Mouse (Mus musculus): ENCODE measurements around the gene Arhgap6. TPM values are rescaled to one million over a fixed set of nuclear protein-coding genes. Genes with fewer than 3 reads are reported as not detected.
A peak's percentile ranks its signal among the peaks of the same experiment; 100 is the strongest.

The Arhgap6 gene
- polyA plus RNA-seq (2015; fragmentation: Nextera tagmentation; extraction: Ambion mirVana) = 0.46 and 1.2 TPM in 2 replicates

DNA sequence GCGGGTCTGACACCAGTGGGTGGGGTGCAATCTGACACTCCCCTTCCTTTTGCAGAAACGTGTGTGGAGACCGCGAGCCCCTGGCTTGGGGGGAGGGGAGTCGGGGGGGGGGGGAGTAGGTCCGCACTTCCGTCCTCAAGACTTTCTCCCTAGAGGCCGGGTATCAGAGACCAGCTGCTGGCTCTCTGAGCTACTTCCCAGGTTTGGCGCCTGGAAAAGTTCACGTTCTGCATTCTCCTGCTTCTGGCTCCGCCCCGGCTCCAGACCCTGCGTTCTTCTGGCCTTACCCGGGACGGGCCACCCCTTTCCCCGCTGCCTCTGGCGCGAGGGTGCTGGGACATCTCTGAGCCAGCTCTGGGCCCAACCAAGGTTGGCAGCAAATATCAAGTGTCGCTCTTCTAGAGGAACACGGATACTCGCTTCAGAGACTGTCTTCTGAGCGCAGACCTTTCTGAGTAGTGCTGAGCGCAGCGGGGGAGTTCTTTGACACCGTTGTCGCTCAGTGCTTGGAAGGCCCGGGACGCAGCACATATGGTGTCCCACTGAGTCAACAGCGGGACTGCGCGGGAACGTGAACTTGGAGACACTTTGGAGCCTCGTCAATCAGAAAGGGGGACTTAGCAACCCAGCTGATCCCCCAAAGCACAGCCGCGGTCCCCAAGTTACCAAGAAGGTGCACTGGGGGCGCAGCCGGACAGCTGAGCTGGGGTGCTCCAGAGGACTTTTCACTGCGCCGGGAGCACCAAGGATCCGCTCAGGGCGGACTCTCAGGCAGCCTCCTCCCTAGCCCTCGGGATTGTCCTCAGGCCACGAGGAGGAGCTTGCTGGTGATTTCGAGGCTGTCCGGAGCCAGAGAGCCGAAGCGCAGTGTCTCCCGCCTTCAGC lies at the start of gene Arhgap6:
TSS of gene Arhgap6 (plus strand) at position 126 of the 885 bp plus-strand sequence.
- H3K4me2 ChIP-seq (ENCODE audit: low read length) = peak within 1 kb of the TSS; percentile 80
- 17% methylated on average over 47 of the region's 48 CpGs for WGBS
- H3K4me3 ChIP-seq (replicated peaks; ENCODE audit: low read length) = peak within 1 kb of the TSS; percentile 44
- H3K27me3 ChIP-seq (replicated peaks; ENCODE audit: control insufficient read depth, insufficient read depth, low read length) = peaks cover 11% of the 10 kb centered on the region; the same call in 1 of the 2 replicates
- H3K9ac ChIP-seq (replicated peaks; ENCODE audit: low read depth, low read length) = no peak within 1 kb of the TSS
- H3K9me3 ChIP-seq (ENCODE audit: control insufficient read depth, low read length) = no peaks in the 10 kb centered on the region
- H3K27ac ChIP-seq (ENCODE audit: low read length) = no peak within 1 kb of the TSS
- H3K36me3 ChIP-seq (ENCODE audit: control insufficient read depth, insufficient read depth) = no peaks in the 10 kb centered on the region
- H3K4me1 ChIP-seq (replicated peaks; ENCODE audit: control insufficient read depth, insufficient read depth, low read length) = peaks cover 7% of the 10 kb centered on the region; the same call in 1 of the 2 replicates
- ATAC-seq = peak; percentile 57

DNA sequence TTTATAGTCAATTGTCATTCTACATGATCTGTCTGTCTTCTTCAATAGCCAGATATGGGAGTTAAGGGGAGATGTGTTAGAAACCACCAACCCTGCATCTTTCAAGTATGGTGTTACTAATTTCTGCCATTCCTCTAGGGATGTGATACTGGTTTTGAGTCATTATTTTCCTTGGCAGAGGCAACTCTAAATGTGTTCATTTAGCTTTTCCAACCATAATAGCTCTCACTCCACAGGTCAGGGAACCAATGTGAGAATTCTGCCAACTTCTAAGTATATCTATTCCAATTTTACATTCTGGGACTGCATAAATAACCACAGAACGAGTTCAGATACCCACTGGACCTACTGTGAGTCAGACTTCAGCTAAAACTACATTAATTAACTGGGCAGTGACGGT lies 47.9 kb upstream of the Arhgap6 start:
- WGBS = 46% methylated on average over 2 of the region's 2 CpGs
- H3K9ac ChIP-seq (replicated peaks; ENCODE audit: low read depth, low read length) = no peak overlapping the region
- H3K4me2 ChIP-seq (ENCODE audit: low read length) = no peak overlapping the region
- no peaks in the 10 kb centered on the region for H3K9me3 ChIP-seq (ENCODE audit: control insufficient read depth, low read length)
- no peaks in the 10 kb centered on the region for H3K36me3 ChIP-seq (ENCODE audit: control insufficient read depth, insufficient read depth)
- H3K27me3 ChIP-seq (replicated peaks; ENCODE audit: control insufficient read depth, insufficient read depth, low read length) = no peaks in the 10 kb centered on the region
- no peaks in the 10 kb centered on the region for H3K4me1 ChIP-seq (replicated peaks; ENCODE audit: control insufficient read depth, insufficient read depth, low read length)
- H3K27ac ChIP-seq (ENCODE audit: low read length) = no peak overlapping the region
- no peak overlapping the region for H3K4me3 ChIP-seq (replicated peaks; ENCODE audit: low read length)
- no peak for ATAC-seq

DNA sequence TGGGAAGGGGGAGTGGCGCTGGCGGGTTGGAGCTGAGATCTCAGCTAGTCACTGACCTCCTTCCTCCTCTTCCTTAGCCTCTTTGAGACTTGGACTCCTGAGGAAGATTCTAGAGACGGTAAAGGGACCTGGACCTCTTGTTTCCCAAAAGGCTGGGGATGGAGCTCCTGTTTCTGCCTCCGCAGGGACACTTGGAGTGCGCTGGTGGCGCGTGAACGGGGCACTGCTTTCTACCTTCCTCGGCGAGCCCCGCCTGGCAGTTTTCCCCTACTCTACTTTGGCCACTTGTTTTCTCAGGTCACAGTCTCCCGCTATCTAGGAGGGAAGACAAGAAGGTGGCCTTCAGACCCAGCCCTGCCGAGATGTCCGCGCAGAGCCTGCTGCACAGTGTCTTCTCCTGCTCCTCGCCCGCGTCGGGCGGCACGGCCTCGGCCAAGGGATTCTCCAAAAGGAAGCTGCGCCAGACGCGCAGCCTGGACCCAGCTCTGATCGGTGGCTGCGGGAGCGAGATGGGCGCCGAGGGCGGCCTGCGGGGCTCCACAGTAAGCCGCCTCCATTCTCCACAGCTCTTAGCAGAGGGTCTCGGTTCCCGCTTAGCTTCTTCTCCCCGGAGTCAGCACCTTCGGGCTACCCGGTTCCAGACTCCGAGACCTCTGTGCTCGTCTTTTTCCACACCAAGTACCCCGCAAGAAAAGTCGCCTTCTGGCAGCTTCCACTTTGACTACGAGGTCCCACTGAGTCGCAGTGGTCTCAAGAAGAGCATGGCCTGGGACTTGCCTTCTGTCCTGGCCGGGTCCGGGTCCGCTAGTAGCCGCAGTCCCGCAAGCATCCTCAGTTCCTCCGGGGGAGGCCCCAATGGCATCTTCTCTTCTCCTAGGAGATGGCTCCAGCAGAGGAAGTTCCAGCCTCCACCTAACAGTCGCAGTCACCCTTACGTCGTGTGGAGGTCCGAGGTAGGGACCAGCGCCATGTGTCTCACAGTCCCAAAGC lies 1.3 kb downstream of the Arhgap6 start:
- 17% methylated on average over 55 of the region's 55 CpGs for WGBS
- H3K4me3 ChIP-seq (replicated peaks; ENCODE audit: low read length) = peak overlapping the region; percentile 44
- 0 out of 2 replicates have a peak overlapping the region, but pooled peaks have one; percentile 37 for H3K9ac ChIP-seq (replicated peaks; ENCODE audit: low read depth, low read length)
- ATAC-seq = peak; percentile 66; the same call in 1 of the 2 replicates
- H3K4me2 ChIP-seq (ENCODE audit: low read length) = peak overlapping the region; percentile 80
- no peaks in the 10 kb centered on the region for H3K9me3 ChIP-seq (ENCODE audit: control insufficient read depth, low read length)
- H3K27ac ChIP-seq (ENCODE audit: low read length) = no peak overlapping the region
- H3K27me3 ChIP-seq (replicated peaks; ENCODE audit: control insufficient read depth, insufficient read depth, low read length) = peaks cover 11% of the 10 kb centered on the region; the same call in 1 of the 2 replicates
- peaks cover 7% of the 10 kb centered on the region; the same call in 1 of the 2 replicates for H3K4me1 ChIP-seq (replicated peaks; ENCODE audit: control insufficient read depth, insufficient read depth, low read length)
- no peaks in the 10 kb centered on the region for H3K36me3 ChIP-seq (ENCODE audit: control insufficient read depth, insufficient read depth)

DNA sequence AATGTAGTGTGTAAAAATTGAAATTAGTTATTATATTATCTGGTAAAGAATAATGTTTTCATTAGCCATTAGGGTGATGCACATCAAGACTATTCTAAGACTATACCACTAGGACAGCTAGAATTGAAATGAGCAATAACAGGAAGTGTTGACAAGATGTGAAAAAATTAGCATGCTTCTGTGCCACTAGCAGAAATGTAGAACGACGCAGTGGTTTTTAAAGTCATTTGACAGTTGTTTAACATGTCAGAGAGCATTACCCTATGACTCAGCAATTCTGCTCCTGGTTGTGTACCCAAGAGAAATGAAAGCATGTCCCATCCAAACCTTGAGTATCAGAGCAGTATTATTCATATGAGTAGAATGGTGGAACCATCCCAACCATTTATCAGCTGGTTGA lies 9.8 kb downstream of the Arhgap6 start:
- Histone ChIP-seq H3K4me1 (replicated peaks; ENCODE audit: control insufficient read depth, insufficient read depth, low read length) (no peaks in the 10 kb centered on the region), H3K4me3 (replicated peaks; ENCODE audit: low read length) (no peak overlapping the region), H3K9me3 (ENCODE audit: control insufficient read depth, low read length) (no peaks in the 10 kb centered on the region), H3K9ac (replicated peaks; ENCODE audit: low read depth, low read length) (no peak overlapping the region), H3K4me2 (ENCODE audit: low read length) (no peak overlapping the region), H3K27me3 (replicated peaks; ENCODE audit: control insufficient read depth, insufficient read depth, low read length) (no peaks in the 10 kb centered on the region), H3K27ac (ENCODE audit: low read length) (no peak overlapping the region), H3K36me3 (ENCODE audit: control insufficient read depth, insufficient read depth) (no peaks in the 10 kb centered on the region)
- WGBS = 81% methylated on average over 2 of the region's 2 CpGs
- no peak for ATAC-seq

DNA sequence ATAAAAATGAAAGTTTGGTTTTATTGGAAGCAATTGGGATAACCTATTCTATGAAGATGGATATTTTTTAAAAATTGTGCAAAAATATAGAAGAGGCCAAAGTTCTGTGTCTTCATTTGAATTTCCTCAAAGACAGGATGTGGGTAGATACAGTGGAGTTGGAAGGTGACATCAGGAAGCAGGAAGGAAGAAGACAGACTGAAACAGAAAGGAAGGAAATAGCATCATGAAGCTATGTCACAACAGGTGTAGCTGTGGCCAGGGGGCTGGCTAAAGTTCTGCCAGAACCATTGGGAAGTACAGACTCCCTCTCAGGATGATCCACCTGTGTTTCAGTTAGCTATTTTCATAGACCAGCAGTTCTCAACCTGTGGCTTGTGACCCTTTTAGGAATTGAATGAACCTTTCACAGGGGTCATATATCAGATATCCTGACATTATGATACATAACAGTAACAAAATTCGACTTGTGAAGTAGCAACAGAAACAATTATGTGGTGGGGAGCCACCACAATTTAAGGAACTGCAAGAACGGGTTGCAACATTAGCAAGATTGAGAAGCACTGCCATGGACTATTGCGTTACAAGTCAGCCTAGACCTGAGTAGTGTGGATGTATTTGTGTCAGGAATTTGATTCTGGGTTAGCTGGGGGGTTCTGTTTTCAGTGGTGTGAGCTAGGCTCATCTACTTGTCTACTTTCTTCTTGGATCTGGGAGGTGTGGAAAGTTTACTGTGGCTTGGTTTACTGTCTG lies 15.8 kb downstream of the Arhgap6 start:
- no peak overlapping the region for H3K4me2 ChIP-seq (ENCODE audit: low read length)
- ATAC-seq = no peak
- H3K4me3 ChIP-seq (replicated peaks; ENCODE audit: low read length) = no peak overlapping the region
- no peaks in the 10 kb centered on the region for H3K27me3 ChIP-seq (replicated peaks; ENCODE audit: control insufficient read depth, insufficient read depth, low read length)
- no peaks in the 10 kb centered on the region for H3K4me1 ChIP-seq (replicated peaks; ENCODE audit: control insufficient read depth, insufficient read depth, low read length)
- no peaks in the 10 kb centered on the region for H3K9me3 ChIP-seq (ENCODE audit: control insufficient read depth, low read length)
- H3K36me3 ChIP-seq (ENCODE audit: control insufficient read depth, insufficient read depth) = no peaks in the 10 kb centered on the region
- H3K27ac ChIP-seq (ENCODE audit: low read length) = no peak overlapping the region
- WGBS = 71% methylated on average over 3 of the region's 3 CpGs
- no peak overlapping the region for H3K9ac ChIP-seq (replicated peaks; ENCODE audit: low read depth, low read length)

DNA sequence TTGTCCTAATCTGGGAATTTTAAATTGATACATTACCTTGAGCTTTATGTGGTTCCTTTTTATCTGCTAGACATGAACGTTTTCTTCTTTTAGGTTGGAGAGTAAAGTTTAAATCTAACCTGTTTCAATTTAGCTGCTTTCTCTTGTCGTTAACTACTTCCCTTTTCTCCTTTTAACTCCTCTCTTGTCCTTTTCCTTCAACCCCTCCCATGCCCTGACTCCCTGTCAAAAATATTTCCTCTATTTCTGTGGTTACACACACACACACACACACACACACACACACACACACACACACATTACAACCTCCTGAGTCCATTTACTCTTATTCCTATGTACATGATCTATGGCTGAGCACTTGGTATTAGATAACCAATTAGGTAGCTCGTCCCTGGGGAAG lies 24.0 kb downstream of the Arhgap6 start:
- ATAC-seq = no peak
- H3K4me2 ChIP-seq (ENCODE audit: low read length) = no peak overlapping the region
- H3K27ac ChIP-seq (ENCODE audit: low read length) = no peak overlapping the region
- H3K9me3 ChIP-seq (ENCODE audit: control insufficient read depth, low read length) = no peaks in the 10 kb centered on the region
- H3K36me3 ChIP-seq (ENCODE audit: control insufficient read depth, insufficient read depth) = no peaks in the 10 kb centered on the region
- no peak overlapping the region for H3K4me3 ChIP-seq (replicated peaks; ENCODE audit: low read length)
- H3K27me3 ChIP-seq (replicated peaks; ENCODE audit: control insufficient read depth, insufficient read depth, low read length) = no peaks in the 10 kb centered on the region
- H3K9ac ChIP-seq (replicated peaks; ENCODE audit: low read depth, low read length) = no peak overlapping the region
- WGBS = 69% methylated on average over 3 of the region's 3 CpGs
- no peaks in the 10 kb centered on the region for H3K4me1 ChIP-seq (replicated peaks; ENCODE audit: control insufficient read depth, insufficient read depth, low read length)

DNA sequence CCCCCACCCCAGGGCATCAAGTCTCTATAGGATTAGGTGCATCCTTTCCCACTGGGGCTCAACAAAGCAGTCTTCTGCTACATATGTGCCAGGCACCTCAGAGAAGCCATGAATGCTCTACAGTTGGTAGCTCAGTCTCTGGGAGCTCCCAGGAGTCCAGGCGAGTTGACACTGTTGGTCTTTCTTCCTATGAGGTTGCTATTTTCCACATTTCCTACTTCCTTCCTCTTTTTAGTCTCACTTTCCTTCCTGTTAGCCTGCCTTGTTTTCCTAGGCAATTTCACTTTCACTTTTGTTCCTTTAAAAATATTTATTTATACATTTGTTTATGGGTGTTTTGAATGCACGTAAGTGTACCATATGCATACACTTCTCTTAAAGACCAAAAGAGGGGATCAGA lies 29.3 kb downstream of the Arhgap6 start:
- H3K27me3 ChIP-seq (replicated peaks; ENCODE audit: control insufficient read depth, insufficient read depth, low read length) = no peaks in the 10 kb centered on the region
- ATAC-seq = no peak
- no peaks in the 10 kb centered on the region for H3K9me3 ChIP-seq (ENCODE audit: control insufficient read depth, low read length)
- H3K4me1 ChIP-seq (replicated peaks; ENCODE audit: control insufficient read depth, insufficient read depth, low read length) = no peaks in the 10 kb centered on the region
- H3K27ac ChIP-seq (ENCODE audit: low read length) = no peak overlapping the region
- no peaks in the 10 kb centered on the region for H3K36me3 ChIP-seq (ENCODE audit: control insufficient read depth, insufficient read depth)
- H3K4me3 ChIP-seq (replicated peaks; ENCODE audit: low read length) = no peak overlapping the region
- H3K4me2 ChIP-seq (ENCODE audit: low read length) = no peak overlapping the region
- no peak overlapping the region for H3K9ac ChIP-seq (replicated peaks; ENCODE audit: low read depth, low read length)
- 89% methylated on average over 2 of the region's 2 CpGs for WGBS

DNA sequence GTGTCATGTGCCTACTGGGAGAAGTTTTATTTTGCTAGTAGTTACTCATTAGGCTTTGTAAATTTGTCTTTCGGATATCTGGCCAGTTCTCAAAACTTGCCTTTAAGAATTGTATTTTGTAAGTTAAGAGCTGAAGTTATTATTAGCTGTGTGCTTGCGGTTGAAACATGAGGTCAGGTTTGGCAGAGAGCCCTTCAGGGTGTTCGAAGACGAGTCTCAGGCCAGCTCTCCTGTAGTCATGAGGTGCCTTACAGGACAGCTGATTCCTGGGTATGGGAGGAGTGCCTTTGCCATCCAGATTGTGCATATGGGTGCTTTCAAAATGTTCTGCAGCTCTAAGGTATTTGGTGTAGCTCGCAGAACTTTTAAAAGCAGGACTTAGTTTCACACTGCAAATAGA lies 37.4 kb downstream of the Arhgap6 start:
- Histone ChIP-seq H3K4me2 (ENCODE audit: low read length) (no peak overlapping the region), H3K27ac (ENCODE audit: low read length) (no peak overlapping the region), H3K27me3 (replicated peaks; ENCODE audit: control insufficient read depth, insufficient read depth, low read length) (no peaks in the 10 kb centered on the region; the same call in 1 of the 2 replicates), H3K36me3 (ENCODE audit: control insufficient read depth, insufficient read depth) (no peaks in the 10 kb centered on the region), H3K4me3 (replicated peaks; ENCODE audit: low read length) (no peak overlapping the region), H3K9ac (replicated peaks; ENCODE audit: low read depth, low read length) (no peak overlapping the region), H3K4me1 (replicated peaks; ENCODE audit: control insufficient read depth, insufficient read depth, low read length) (no peaks in the 10 kb centered on the region), H3K9me3 (ENCODE audit: control insufficient read depth, low read length) (no peaks in the 10 kb centered on the region)
- 82% methylated on average over 5 of the region's 5 CpGs for WGBS
- no peak for ATAC-seq

All from forebrain, embryonic 16.5 days (tissue).